Comparison of ENCODE assay signal across 25 mouse cellular contexts in the genomic region with DNA sequence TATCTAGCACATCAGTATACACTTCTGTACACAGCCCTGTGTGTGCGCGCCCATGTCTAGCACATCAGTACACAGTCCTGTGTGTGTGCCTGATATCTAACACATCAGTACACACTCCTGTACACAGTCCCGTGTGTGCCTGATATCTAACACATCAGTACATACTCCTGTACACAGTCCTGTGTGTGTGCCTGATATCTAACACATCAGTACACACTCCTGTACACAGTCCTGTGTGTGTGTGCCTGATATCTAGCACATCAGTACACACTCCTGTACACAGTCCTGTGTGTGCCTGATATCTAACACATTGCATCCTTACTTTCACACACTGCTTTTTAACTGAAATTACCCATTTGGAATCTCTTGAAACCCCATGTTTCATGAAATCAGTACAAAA. TPM values are rescaled to one million over a fixed set of nuclear protein-coding genes. Genes with fewer than 3 reads are reported as not detected.
A peak's percentile ranks its signal among the peaks of the same experiment; 100 is the strongest.
DNase-seq lines count a peak whose midpoint lies in the region; ATAC-seq and TF ChIP-seq lines count a peak whose summit lies in the region.
"Had no signal": no experiment of that assay in that cellular context is flagged by ENCODE, and none has a peak within 500 bp of the region (broad histone marks: within the 10 kb centered on the region; RNA-seq: fewer than 3 reads in every experiment).

No protein-coding gene starts in this region.

- peak; percentile 52; the same call in 1 of the 2 replicates for ATAC-seq in liver, embryonic 12.5 days
- ATAC-seq in liver, postnatal 0 days, result no peak
- ATAC-seq in liver, embryonic 14.5 days (ENCODE audit: insufficient read depth), result peak; percentile 43; the same call in 1 of the 2 replicates
- 0 out of 2 replicates have a peak, but pooled peaks have one; percentile 11 for ATAC-seq in megakaryocyte progenitor cell, adult 5-6 weeks (replicated peaks; ENCODE audit: poor library complexity)
- ATAC-seq: activated CD4-positive, CD25-positive, alpha-beta regulatory T cell, adult 4 months; forebrain, embryonic 14.5 days; forebrain, embryonic 16.5 days; Patski had no signal

- 86% methylated on average over 3 of the region's 3 CpGs for WGBS in liver, embryonic 12.5 days (ENCODE audit: insufficient replicate concordance)
- 84% methylated on average over 3 of the region's 3 CpGs for WGBS in liver, postnatal 0 days (ENCODE audit: insufficient replicate concordance)
- WGBS in liver, embryonic 14.5 days (ENCODE audit: insufficient replicate concordance), result 86% methylated on average over 3 of the region's 3 CpGs
- WGBS in cerebellum, adult 2 months, result 97% methylated on average over 3 of the region's 3 CpGs

- H3K4me3 ChIP-seq in liver, embryonic 12.5 days, result no peak overlapping the region
- no peak overlapping the region for H3K4me3 ChIP-seq in liver, postnatal 0 days (ENCODE audit: low read depth, low read length)
- H3K4me3 ChIP-seq in liver, embryonic 14.5 days (ENCODE audit: insufficient read depth in 1 of 2, low read depth in 2 of 2, low read length in 2 of 2), result no peak overlapping the region
- H3K4me3 ChIP-seq in cerebellum, adult 2 months (replicated peaks; ENCODE audit: insufficient read depth, low read depth, low read length), result no peak overlapping the region
- H3K4me3 ChIP-seq: embryonic facial prominence, embryonic 13.5 days; embryonic facial prominence, embryonic 15.5 days; erythroblast, embryonic 14.5 days; forebrain, embryonic 10.5 days; forebrain, embryonic 12.5 days had no signal

- peaks cover 16% of the 10 kb centered on the region for H3K36me3 ChIP-seq in liver, embryonic 12.5 days
- H3K36me3 ChIP-seq in liver, postnatal 0 days (replicated peaks; ENCODE audit: insufficient read depth, low read length), result no peaks in the 10 kb centered on the region; the same call in 1 of the 2 replicates
- H3K36me3 ChIP-seq in liver, embryonic 14.5 days (replicated peaks; ENCODE audit: control insufficient read depth, insufficient read depth, low read depth), result no peaks in the 10 kb centered on the region
- H3K36me3 ChIP-seq: embryonic facial prominence, embryonic 15.5 days; forebrain, embryonic 12.5 days had no signal

- H3K27me3 ChIP-seq in liver, embryonic 12.5 days (replicated peaks), result no peaks in the 10 kb centered on the region
- no peaks in the 10 kb centered on the region for H3K27me3 ChIP-seq in liver, postnatal 0 days (ENCODE audit: insufficient read depth, low read length)
- H3K27me3 ChIP-seq in liver, embryonic 14.5 days (ENCODE audit: control insufficient read depth, insufficient read depth, low read length), result no peaks in the 10 kb centered on the region
- H3K27me3 ChIP-seq in cerebellum, adult 2 months (ENCODE audit: control insufficient read depth, insufficient read depth, low read length), result no peaks in the 10 kb centered on the region
- H3K27me3 ChIP-seq: embryonic facial prominence, embryonic 13.5 days; embryonic facial prominence, embryonic 15.5 days; forebrain, embryonic 12.5 days; Patski had no signal

- H3K9ac ChIP-seq in liver, embryonic 12.5 days, result no peak overlapping the region
- H3K9ac ChIP-seq in liver, postnatal 0 days (replicated peaks), result no peak overlapping the region
- H3K9ac ChIP-seq in liver, embryonic 14.5 days (replicated peaks), result no peak overlapping the region
- H3K9ac ChIP-seq: embryonic facial prominence, embryonic 13.5 days; embryonic facial prominence, embryonic 15.5 days; forebrain, embryonic 12.5 days had no signal

- H3K9me3 ChIP-seq in liver, embryonic 12.5 days (replicated peaks), result no peaks in the 10 kb centered on the region
- H3K9me3 ChIP-seq in liver, postnatal 0 days (ENCODE audit: low read length), result no peaks in the 10 kb centered on the region
- H3K9me3 ChIP-seq in liver, embryonic 14.5 days (ENCODE audit: control insufficient read depth, low read length), result no peaks in the 10 kb centered on the region
- H3K9me3 ChIP-seq: embryonic facial prominence, embryonic 13.5 days; embryonic facial prominence, embryonic 15.5 days; forebrain, embryonic 10.5 days; forebrain, embryonic 12.5 days had no signal

- no peak for DNase-seq in liver, postnatal 0 days
- no peak for DNase-seq in liver, embryonic 14.5 days (ENCODE audit: low read depth in 3 of 3, low spot score in 3 of 3)
- DNase-seq in liver, result no peak
- DNase-seq in left cerebral cortex, postnatal 10 days (ENCODE audit: extremely low spot score in 1 of 2, low spot score in 2 of 2), result no peak
- DNase-seq in cerebellum, adult 2 months, result no peak
- DNase-seq: adrenal gland, adult 8-10 months; adrenal gland, postnatal 14 days; adrenal gland, postnatal 36 days; cerebellum, adult 11-12 months; cerebellum, adult 8-10 months; cerebellum, adult 9-11 months; cerebellum, postnatal 14 days; cerebellum, postnatal 36 days; embryo, embryonic 11 days had no signal

- no peak overlapping the region for H3K27ac ChIP-seq in liver, embryonic 12.5 days
- H3K27ac ChIP-seq in liver, postnatal 0 days (ENCODE audit: low read depth), result no peak overlapping the region
- H3K27ac ChIP-seq in liver, embryonic 14.5 days, result no peak overlapping the region
- H3K27ac ChIP-seq in cerebellum, adult 2 months (ENCODE audit: insufficient read depth, low read length), result no peak overlapping the region
- H3K27ac ChIP-seq: embryonic facial prominence, embryonic 13.5 days; embryonic facial prominence, embryonic 15.5 days; forebrain, embryonic 10.5 days; forebrain, embryonic 12.5 days had no signal

- no peak for TF ChIP-seq CTCF in liver, postnatal 0 days (IDR thresholded peaks at IDR 0.05; ENCODE audit: low read depth)
- no peak for TF ChIP-seq CTCF in liver, embryonic 14.5 days (IDR thresholded peaks at IDR 0.05; ENCODE audit: low read depth)
- TF ChIP-seq CTCF in cerebellum, adult 2 months (IDR thresholded peaks at IDR 0.05; ENCODE audit: borderline replicate concordance, insufficient read depth, low read depth, low read length), result no peak

- no peaks in the 10 kb centered on the region for H3K4me1 ChIP-seq in liver, embryonic 12.5 days
- no peaks in the 10 kb centered on the region for H3K4me1 ChIP-seq in liver, postnatal 0 days (ENCODE audit: insufficient read depth)
- H3K4me1 ChIP-seq in liver, embryonic 14.5 days (replicated peaks; ENCODE audit: control insufficient read depth in 2 of 2, insufficient read depth in 2 of 2, low read length in 1 of 2), result no peaks in the 10 kb centered on the region
- H3K4me1 ChIP-seq in cerebellum, adult 2 months (ENCODE audit: control insufficient read depth, insufficient read depth, low read length), result no peaks in the 10 kb centered on the region
- H3K4me1 ChIP-seq: embryonic facial prominence, embryonic 13.5 days; embryonic facial prominence, embryonic 15.5 days; forebrain, embryonic 10.5 days; forebrain, embryonic 12.5 days had no signal

- intact Hi-C loops in left cerebral cortex, postnatal 10 days (cut with DNase I), result no loop called here

- TF ChIP-seq POLR2A in cerebellum, adult 2 months (IDR thresholded peaks at IDR 0.05; ENCODE audit: borderline replicate concordance, insufficient read depth, low read length), result no peak

- no peak for TF ChIP-seq EP300 in liver, postnatal 0 days (IDR thresholded peaks at IDR 0.05; ENCODE audit: low read depth)
- TF ChIP-seq EP300 in liver, embryonic 14.5 days (IDR thresholded peaks at IDR 0.05; ENCODE audit: low read depth), result no peak

- no peak overlapping the region for H3K4me2 ChIP-seq in liver, embryonic 12.5 days
- H3K4me2 ChIP-seq in liver, postnatal 0 days (ENCODE audit: low read depth, low read length), result no peak overlapping the region
- no peak overlapping the region for H3K4me2 ChIP-seq in liver, embryonic 14.5 days (ENCODE audit: low read depth)
- H3K4me2 ChIP-seq: embryonic facial prominence, embryonic 13.5 days; embryonic facial prominence, embryonic 15.5 days; forebrain, embryonic 12.5 days had no signal

RNA-seq across cellular contexts. Expression of gene Fancl, which starts 27.0 kb away (rescaled TPM):
- polyA plus RNA-seq in liver, embryonic 12.5 days (2016; fragmentation: Nextera tagmentation; extraction: Ambion mirVana), result 25.9 and 28.9 TPM in 2 replicates
- 12.8 and 13.1 TPM in 2 replicates for polyA plus RNA-seq in liver, postnatal 0 days (2015; fragmentation: Nextera tagmentation; extraction: Ambion mirVana)
- polyA plus RNA-seq in liver, embryonic 14.5 days (2012; rRNA removed), result 6.7 and 12.3 TPM in 2 replicates
- polyA plus RNA-seq in liver, embryonic 14.5 days (2014; fragmentation: Nextera tagmentation; extraction: Ambion mirVana), result 21.4 and 23.6 TPM in 2 replicates
- 24.0 and 24.8 TPM in 2 replicates for total RNA-seq in megakaryocyte progenitor cell, adult 5-6 weeks (2015)
- 32.5 and 39.8 TPM in 2 replicates for total RNA-seq in megakaryocyte progenitor cell, adult 5-6 weeks (2017)
- total RNA-seq in left cerebral cortex, postnatal 10 days (2021), result 10 to 100 TPM in 1 of 2 experiments, 1 to 10 TPM in 1; 8.8 to 12.1 TPM
- polyA plus RNA-seq in cerebellum, adult 2 months (2012; rRNA removed), result 5.9 and 6.0 TPM in 2 replicates
